Comparison of ENCODE assay signal across 16 mouse cellular contexts in the genomic region with DNA sequence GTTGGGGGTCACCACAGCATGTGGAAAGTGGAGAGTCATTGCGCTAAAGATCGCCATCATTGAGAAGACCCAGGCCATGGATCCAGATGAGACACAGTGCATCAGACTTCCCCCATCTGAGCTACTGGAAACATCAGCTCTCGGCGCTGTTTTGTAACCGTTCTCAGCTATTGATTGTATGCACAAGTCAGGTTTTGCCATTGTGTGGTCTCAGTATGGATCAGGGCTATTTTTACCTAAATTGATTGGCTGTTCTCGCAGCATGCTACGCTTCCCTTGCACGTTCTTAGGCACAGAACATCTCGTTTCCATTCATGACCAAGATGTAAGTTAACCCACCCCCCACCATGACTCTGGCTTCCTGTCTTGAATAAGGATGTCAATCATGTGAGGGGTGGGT.
"Had no signal": no experiment of that assay in that cellular context is flagged by ENCODE, and none has a peak within 500 bp of the region (broad histone marks: within the 10 kb centered on the region; RNA-seq: fewer than 3 reads in every experiment).

No protein-coding gene starts in this region.

- ATAC-seq: midbrain, embryonic 16.5 days had no signal

- H3K9ac ChIP-seq: liver, embryonic 13.5 days; lung, embryonic 14.5 days; midbrain, embryonic 12.5 days; neural tube, embryonic 12.5 days; stomach, embryonic 15.5 days had no signal

- H3K4me2 ChIP-seq: liver, embryonic 13.5 days; lung, embryonic 14.5 days; midbrain, embryonic 12.5 days; neural tube, embryonic 12.5 days; stomach, embryonic 15.5 days had no signal

- H3K27me3 ChIP-seq: liver, embryonic 13.5 days; midbrain, embryonic 12.5 days; neural tube, embryonic 12.5 days; stomach, embryonic 15.5 days had no signal

- H3K9me3 ChIP-seq: liver, embryonic 13.5 days; midbrain, embryonic 10.5 days; midbrain, embryonic 12.5 days; neural tube, embryonic 12.5 days; stomach, embryonic 15.5 days had no signal

- H3K4me3 ChIP-seq: liver, embryonic 13.5 days; midbrain, embryonic 10.5 days; midbrain, embryonic 12.5 days; myocyte; neural tube, embryonic 12.5 days; stomach, embryonic 15.5 days had no signal

- DNase-seq: liver, embryonic 13.5 days; lung, adult 18-20 months; lung, embryonic 14.5 days; lung, postnatal 10 days; lung, postnatal 4 days; midbrain, embryonic 14.5 days; right cerebral cortex, postnatal 14 days; thymus, postnatal 25 days; thymus, postnatal 4 days had no signal

- H3K4me1 ChIP-seq: midbrain, embryonic 10.5 days; midbrain, embryonic 12.5 days; neural tube, embryonic 12.5 days; stomach, embryonic 15.5 days had no signal

- H3K27ac ChIP-seq: liver, embryonic 13.5 days; midbrain, embryonic 10.5 days; midbrain, embryonic 12.5 days; neural tube, embryonic 12.5 days; stomach, embryonic 15.5 days; stomach, postnatal 0 days had no signal

- H3K36me3 ChIP-seq: stomach, embryonic 15.5 days had no signal
